Mouse (Mus musculus) thymus, adult 2 months (tissue): ENCODE results near the gene Scnn1a. TPM values are rescaled to one million over a fixed set of nuclear protein-coding genes. Genes with fewer than 3 reads are reported as not detected.
"Not testable (repeated sequence)": the region's sequence is repeated elsewhere in the genome, so short reads cannot be mapped to it uniquely, and the experiment has no call there.

ENCODE experiments used
- DNase-seq: peaks from one replicate; pipeline ENCODE4 v3.0.0; 2021
- H3K27ac ChIP-seq: fragments of 200-500 bp; 2 replicates; pipeline ENCODE4 v1.5.1; 2012; ENCODE audit warnings: low read length, control low read depth; ENCODE audit not compliant: control insufficient read depth, insufficient read depth
- H3K27me3 ChIP-seq: fragments of 200-500 bp; 2 replicates; pipeline ENCODE4 v1.6.1; 2012; ENCODE audit warnings: mild to moderate bottlenecking, low read length, moderate library complexity, mixed read lengths; ENCODE audit not compliant: control insufficient read depth, insufficient read depth
- H3K36me3 ChIP-seq: fragments of 200-500 bp; 2 replicates; pipeline ENCODE4 v1.6.1; 2012; ENCODE audit warnings: mild to moderate bottlenecking, low read length, moderate library complexity; ENCODE audit not compliant: control insufficient read depth, insufficient read depth
- H3K4me1 ChIP-seq: fragments of 200-500 bp; replicated peaks from 2 replicates; pipeline ENCODE4 v1.6.1; 2012; ENCODE audit warnings: low read length; ENCODE audit not compliant: control insufficient read depth, insufficient read depth
- H3K4me3 ChIP-seq: fragments of 200-500 bp; 2 replicates; pipeline ENCODE4 v1.5.1; 2012; ENCODE audit warnings: mild to moderate bottlenecking, low read length, control low read depth, moderate library complexity; ENCODE audit not compliant: control insufficient read depth, insufficient read depth
- CTCF ChIP-seq: fragments of 200-500 bp; IDR thresholded peaks from 2 replicates; pipeline ENCODE4 v1.5.1; 2012; ENCODE audit warnings: mild to moderate bottlenecking, control low read depth, low read length, moderate library complexity, borderline replicate concordance; ENCODE audit not compliant: control insufficient read depth, poor library complexity, insufficient read depth; ENCODE audit errors: extremely low read depth
- POLR2A ChIP-seq: fragments of 200-500 bp; IDR thresholded peaks from 2 replicates; pipeline ENCODE4 v1.6.1; 2012; ENCODE audit warnings: mild to moderate bottlenecking, low read length, control low read depth, moderate library complexity; ENCODE audit not compliant: control insufficient read depth, poor library complexity, insufficient read depth; ENCODE audit errors: extremely low read depth
- WGBS: fragments of 180-500 bp; shearing (Covaris S2); methylation state at CpG from one replicate; pipeline ENCODE4 v1.1.7; 2018; 5-methylcytosine and 5-hydroxymethylcytosine counted together
- polyA plus RNA-seq: library from polyadenylated mRNA; depleted of rRNA; stranded (reverse); fragments of >200 nt; gene quantifications from 2 replicates; pipeline ENCODE4 v1.2.3, GENCODE M21; 2012

The Scnn1a gene
- polyA plus RNA-seq, 1 experiment: 32.8 TPM

- H3K27me3 ChIP-seq: no peaks in the 10 kb centered on the region
- TF ChIP-seq POLR2A (no peak), CTCF (no peak)
Observed at GRCm38 (mm10) chr6:125297149-125297820, 23.2 kb upstream of the Scnn1a start.

GRCm38 (mm10) chr6:125300982-125301381 lies 19.5 kb upstream of the Scnn1a start:
- H3K4me1 ChIP-seq: peaks cover 9% of the 10 kb centered on the region
- TF ChIP-seq POLR2A (no peak), CTCF (no peak)
- H3K27me3 ChIP-seq: no peaks in the 10 kb centered on the region
- no peak overlapping the region for H3K4me3 ChIP-seq
- no peak overlapping the region for H3K27ac ChIP-seq
- 84% methylated on average over 1 of the region's 1 CpGs for WGBS
- no peak for DNase-seq
- no peaks in the 10 kb centered on the region for H3K36me3 ChIP-seq

More at GRCm38 (mm10) chr6:125297149-125297820, 23.2 kb upstream of the Scnn1a start:
- H3K27ac ChIP-seq: no peak overlapping the region
- H3K4me1 ChIP-seq: peaks cover 9% of the 10 kb centered on the region
- no peaks in the 10 kb centered on the region for H3K36me3 ChIP-seq
- no peak overlapping the region for H3K4me3 ChIP-seq
- DNase-seq: no peak
- 65% methylated on average over 5 of the region's 5 CpGs for WGBS

- no peak for TF ChIP-seq POLR2A
- no peak for TF ChIP-seq CTCF
- Histone ChIP-seq H3K36me3 (no peaks in the 10 kb centered on the region), H3K27me3 (no peaks in the 10 kb centered on the region), H3K4me3 (no peak overlapping the region), H3K27ac (peak overlapping the region; percentile 84; the same call in 1 of the 2 replicates), H3K4me1 (peaks cover 9% of the 10 kb centered on the region)
- peak; percentile 31 for DNase-seq
- 89% methylated on average over 24 of the region's 24 CpGs for WGBS
Observed at GRCm38 (mm10) chr6:125302231-125302982, 18.1 kb upstream of the Scnn1a start.

- no peaks in the 10 kb centered on the region for H3K27me3 ChIP-seq
- WGBS: 94% methylated on average over 4 of the region's 4 CpGs
- no peak for DNase-seq
- no peaks in the 10 kb centered on the region for H3K36me3 ChIP-seq
- TF ChIP-seq CTCF (no peak), POLR2A (no peak)
- H3K4me1 ChIP-seq: peaks cover 9% of the 10 kb centered on the region
- no peak overlapping the region for H3K4me3 ChIP-seq
- H3K27ac ChIP-seq: no peak overlapping the region
Observed at GRCm38 (mm10) chr6:125303242-125303641, 17.2 kb upstream of the Scnn1a start.

GRCm38 (mm10) chr6:125304408-125304807 lies 16.1 kb upstream of the Scnn1a start:
- not testable (repeated sequence) for H3K36me3 ChIP-seq
- WGBS: 94% methylated on average over 7 of the region's 7 CpGs

GRCm38 (mm10) chr6:125305465-125305864 lies 15.0 kb upstream of the Scnn1a start:
- no peak for DNase-seq
- WGBS: 96% methylated on average over 6 of the region's 6 CpGs
- no peak overlapping the region for H3K4me3 ChIP-seq
- H3K27ac ChIP-seq: no peak overlapping the region
- peaks cover 9% of the 10 kb centered on the region for H3K4me1 ChIP-seq
- no peaks in the 10 kb centered on the region for H3K36me3 ChIP-seq
- no peak for TF ChIP-seq POLR2A
- TF ChIP-seq CTCF: no peak
- no peaks in the 10 kb centered on the region for H3K27me3 ChIP-seq

More at GRCm38 (mm10) chr6:125304408-125304807, 16.1 kb upstream of the Scnn1a start:
- not testable (repeated sequence) for H3K4me3 ChIP-seq, H3K27ac ChIP-seq, H3K27me3 ChIP-seq, DNase-seq, H3K4me1 ChIP-seq
